Mouse (Mus musculus): ENCODE measurements around the gene Tspan18.

The Tspan18 gene

GRCm38 (mm10) chr2:93178313-93178677 is 156.0 kb downstream of the Tspan18 start:
- no peak for DNase-seq

DNA sequence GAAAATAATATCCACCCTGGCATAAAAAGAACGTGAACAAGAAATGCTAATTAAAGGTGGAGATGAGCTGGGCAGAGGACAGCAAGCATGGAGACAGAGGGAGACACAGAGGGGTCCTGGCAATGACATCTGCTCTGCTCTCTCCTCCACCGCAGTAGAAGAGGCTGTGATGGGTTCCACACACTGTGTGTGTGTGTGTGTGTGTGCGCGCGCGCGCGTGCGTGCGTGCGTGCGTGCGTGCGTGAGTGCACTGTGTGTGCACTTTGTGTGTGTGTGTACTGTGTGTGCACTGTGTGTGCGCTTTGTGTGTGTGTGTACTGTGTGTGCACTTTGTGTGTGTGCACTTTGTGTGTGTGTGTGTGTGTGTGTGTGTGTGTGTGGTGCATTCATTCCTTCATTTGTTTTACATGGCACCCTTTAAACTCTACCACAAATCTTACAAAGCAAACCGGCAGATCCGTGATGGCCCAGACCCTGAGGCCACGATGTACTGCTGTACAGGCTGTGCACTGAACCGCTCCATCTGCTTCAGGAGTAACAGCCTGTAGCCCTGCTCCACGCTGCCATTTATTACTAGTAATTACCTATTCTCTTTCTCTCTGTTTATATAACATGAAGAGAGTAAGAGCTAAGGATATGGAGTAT is 156.5 kb downstream of the Tspan18 start:
- no peak for DNase-seq

GRCm38 (mm10) chr2:93176871-93177667 is 157.2 kb downstream of the Tspan18 start:
- peak; percentile 44 for DNase-seq

- no peak for DNase-seq
These were observed 158.0 kb downstream of the Tspan18 start for GRCm38 (mm10) chr2:93176193-93176798.

DNA sequence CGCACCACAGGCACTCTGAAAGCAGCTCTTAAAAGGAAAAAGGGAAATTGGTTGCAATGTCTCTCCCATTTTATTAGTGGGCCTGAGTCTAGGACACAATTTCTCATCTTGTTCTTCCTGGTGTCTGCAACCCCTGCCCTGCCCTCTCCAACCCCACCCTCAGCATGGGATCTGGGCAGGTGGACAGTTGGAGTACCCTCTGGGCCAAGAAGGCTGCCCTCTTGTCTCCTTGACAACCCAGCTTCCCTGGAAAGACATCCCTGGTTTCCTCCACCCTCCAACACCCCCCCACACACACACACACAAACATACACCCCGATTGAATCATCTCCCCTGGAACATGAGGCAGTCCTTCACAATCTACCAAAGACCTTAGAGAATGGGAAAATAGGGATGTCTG is 158.6 kb downstream of the Tspan18 start:
- no peak for DNase-seq

DNA sequence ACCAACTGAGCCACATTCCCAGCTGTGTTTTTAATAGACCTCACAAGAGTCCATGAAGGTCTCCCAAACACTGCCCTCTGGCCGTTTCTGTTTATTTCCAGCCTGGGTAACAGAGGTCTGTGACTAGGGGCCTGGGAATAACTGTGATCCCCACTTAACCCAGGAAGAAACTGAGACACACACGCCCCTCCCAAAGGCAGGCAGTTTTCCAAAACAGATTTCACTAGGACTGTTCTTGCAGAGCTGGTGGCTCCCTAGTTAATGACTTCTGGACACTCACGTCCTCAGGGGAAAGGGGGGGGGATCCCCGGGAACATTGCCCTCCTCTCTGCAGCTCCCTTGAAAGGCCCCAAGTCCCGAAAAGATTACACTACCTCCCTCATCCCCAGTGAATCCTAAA is 159.0 kb downstream of the Tspan18 start:
- peak; percentile 60 for DNase-seq

DNA sequence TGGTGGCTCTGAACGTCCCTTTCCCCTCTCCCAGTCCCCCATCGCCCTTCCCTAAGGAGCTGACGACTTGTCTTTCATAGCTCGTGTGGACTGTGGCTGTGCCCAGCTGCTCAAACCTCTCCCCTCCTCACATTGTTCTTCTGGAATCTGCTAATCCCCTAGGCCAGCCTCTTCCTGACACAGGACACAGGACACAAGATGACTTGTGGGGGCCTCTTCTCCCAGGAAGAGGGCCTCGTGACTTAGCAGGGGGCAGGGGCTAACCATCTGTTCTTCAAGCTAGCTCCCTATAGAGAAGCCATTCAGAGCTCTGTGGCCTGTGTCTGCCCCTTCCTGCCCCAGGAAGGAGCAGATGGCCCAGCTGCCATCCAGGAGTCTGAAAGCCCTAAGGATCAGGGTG is 160.1 kb downstream of the Tspan18 start:
- no peak for DNase-seq

DNA sequence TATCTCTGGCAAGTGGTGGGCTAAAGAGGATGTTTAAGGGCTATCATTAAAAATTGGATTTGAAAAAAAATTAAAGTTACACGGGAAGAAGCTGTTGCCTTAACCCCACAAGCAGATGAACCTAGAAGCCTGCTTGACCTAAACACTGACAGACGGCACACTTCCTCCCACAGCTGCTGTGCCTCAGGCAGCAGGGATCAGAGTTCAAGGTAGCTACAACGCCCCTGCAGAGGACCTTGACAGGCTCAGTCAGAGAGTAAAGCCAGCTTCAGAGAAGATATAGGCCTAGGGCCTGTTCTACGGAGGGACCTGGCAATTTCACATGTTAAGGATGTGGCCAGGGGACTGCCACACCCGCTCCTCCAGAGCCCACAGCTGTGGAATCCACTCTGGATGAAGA is 161.8 kb downstream of the Tspan18 start:
- peak; percentile 31 for DNase-seq

- DNase-seq: no peak
These were observed 162.4 kb downstream of the Tspan18 start for GRCm38 (mm10) chr2:93171929-93172328.

- DNase-seq: no peak
These were observed 163.5 kb downstream of the Tspan18 start for GRCm38 (mm10) chr2:93170845-93171200.

DNA sequence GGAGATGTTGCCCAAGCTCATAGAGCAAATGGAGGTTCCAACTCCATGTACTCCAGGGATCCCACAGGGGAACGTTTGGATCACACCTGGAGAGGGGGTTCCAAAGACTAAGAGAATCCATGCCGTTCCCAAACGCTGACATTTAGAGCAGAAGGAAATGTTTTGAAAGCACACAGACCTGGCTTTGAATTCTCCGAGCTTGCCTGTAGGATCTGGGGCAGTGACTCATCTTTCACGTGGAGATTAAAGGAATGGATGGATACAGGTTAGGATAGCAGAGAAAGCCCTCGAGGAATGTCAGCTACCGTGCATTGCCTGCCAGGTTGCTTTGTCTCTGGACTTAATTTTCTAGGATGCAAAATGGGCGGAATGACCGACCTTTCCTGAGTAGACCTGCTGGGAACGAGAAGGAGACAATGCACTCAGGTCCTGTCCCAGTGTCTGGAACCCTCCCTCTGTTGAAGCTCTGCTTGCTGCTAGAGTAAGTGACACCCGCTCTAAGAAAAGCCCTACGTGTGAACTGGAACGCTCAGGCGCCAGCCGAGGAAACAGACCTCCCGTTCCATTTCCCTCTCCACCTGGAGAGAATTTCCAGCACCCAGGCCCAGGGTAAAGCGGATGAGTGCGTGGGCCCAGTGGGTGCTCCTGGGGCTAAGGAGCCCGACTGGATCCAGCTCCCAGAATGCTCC is 164.0 kb downstream of the Tspan18 start:
- no peak for DNase-seq

DNA sequence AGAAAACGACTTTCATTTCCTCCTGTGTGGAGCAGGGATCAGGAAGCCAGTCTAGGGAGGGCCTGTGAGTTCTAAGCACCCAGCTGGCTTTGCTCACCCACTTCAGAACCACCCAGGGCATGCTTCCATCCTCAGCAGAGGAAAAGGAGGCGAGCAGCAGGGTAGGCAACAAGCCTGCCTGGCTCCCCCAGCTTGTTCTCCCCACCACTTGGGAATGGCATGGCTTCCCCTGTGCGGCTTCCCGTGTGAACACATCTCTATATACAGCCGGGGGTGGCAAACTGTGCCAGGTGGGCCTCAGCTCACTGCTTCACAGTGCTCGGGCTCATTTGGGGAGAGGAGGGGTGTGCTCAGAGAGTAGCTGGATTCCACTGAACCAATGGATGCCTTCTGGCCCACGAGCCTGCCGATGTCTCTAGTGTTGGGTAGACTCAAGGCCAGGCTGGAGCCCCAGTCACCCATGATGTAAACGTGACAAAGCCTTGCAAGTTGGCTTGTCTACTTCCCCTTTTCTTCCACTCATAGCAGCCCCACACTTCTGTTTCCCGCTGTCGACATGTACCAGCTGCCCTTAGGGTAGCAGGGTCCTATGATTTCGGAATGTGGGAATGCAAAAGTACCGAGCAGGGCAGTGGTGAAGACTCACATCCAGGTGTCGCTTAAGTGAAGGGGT is 167.4 kb downstream of the Tspan18 start:
- DNase-seq: no peak

GRCm38 (mm10) chr2:93166295-93166694 is 168.0 kb downstream of the Tspan18 start:
- DNase-seq: no peak

- DNase-seq: no peak
These were observed 170.5 kb downstream of the Tspan18 start for GRCm38 (mm10) chr2:93163750-93164335.

DNA sequence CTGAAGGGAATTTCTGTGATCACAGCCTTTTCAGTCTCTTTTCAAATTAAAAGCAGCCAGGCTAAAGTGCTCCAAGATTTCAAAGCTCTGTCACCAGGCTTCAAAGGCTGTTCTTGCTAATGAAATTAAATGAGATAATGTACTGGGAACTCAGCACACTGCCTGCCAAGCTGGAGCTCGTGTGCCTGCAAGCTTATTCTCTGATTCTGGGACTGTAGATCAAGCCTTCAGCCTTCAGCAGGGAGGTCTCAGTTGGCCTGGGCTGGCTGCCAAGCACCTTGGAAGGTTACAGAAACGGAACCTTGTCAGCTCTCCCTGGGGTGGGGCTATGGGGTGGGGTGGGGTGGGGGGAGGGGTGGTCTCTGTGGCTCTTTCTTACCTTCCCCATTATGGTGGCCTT is 171.0 kb downstream of the Tspan18 start:
- DNase-seq: no peak

GRCm38 (mm10) chr2:93162791-93163190 is 171.5 kb downstream of the Tspan18 start:
- no peak for DNase-seq

DNA sequence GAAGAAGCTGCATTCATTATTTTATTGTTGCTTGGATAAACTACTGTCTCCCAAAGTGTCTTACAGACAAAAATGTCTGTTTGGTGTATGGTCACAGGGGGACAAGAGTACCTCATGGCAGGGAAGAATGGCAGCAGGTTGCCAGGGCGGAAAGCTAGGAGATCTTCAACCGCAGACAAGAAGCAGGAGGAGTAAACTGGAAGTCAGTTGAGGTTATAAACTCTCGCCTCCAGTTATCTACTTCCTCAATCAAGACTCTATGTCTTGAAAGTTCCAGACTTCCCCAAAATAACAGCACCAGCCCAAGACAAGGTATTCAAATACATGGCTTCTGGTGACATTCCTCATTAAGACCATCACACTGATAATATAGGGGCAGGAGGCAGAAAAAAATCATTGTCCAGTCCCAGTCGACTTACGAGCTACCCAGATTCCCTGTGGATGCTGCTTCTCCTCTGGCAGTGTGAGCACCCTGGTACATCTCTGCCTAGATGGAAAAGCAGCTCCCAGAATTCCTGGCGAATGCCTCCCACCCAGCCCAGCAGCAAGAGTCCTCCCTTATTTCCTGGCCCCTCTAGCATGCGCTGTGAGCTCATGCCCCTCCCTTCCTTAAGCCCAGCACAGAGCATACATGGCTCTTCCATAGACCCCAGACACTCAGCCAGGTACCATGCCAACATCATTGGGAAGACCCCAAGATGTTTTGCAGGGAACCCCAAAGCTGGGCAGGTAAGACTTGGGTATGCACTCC is 172.2 kb downstream of the Tspan18 start:
- no peak for DNase-seq

- no peak for DNase-seq
These were observed 173.8 kb downstream of the Tspan18 start for GRCm38 (mm10) chr2:93160467-93161035.

DNA sequence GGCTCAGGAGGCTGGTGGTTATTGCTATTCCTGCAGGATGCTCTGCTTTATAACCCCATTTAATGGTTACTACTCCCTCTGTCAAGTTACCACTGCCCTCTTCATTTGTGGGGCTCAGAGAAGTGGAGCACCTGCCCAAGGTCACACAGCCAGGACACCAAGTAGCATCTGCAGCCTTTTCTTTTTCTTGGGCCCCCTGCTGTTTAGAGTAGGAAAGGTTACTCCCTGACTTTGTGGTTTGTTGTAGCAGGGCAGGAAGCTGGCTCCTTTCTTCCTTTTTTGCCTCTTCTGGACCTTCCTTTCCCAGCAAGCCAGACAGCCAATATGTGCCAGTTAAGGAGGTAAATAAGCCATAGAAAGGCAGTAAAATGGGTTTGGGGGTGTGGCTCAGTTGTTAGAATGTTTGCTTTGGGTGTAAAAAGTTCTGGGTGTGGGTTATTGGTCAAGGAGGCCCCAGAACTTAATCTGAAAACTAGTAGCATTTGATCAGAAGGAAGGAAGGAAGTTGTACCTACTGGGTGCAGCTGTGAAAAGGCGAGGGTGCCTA is 179.7 kb downstream of the Tspan18 start:
- DNase-seq: no peak

- DNase-seq: no peak
These were observed 180.5 kb downstream of the Tspan18 start for GRCm38 (mm10) chr2:93153833-93154232.

GRCm38 (mm10) chr2:93152883-93153491 is 181.3 kb downstream of the Tspan18 start:
- DNase-seq: no peak
